Mouse (Mus musculus): ENCODE measurements around the gene Gdf9.

Gene Gdf9

DNA sequence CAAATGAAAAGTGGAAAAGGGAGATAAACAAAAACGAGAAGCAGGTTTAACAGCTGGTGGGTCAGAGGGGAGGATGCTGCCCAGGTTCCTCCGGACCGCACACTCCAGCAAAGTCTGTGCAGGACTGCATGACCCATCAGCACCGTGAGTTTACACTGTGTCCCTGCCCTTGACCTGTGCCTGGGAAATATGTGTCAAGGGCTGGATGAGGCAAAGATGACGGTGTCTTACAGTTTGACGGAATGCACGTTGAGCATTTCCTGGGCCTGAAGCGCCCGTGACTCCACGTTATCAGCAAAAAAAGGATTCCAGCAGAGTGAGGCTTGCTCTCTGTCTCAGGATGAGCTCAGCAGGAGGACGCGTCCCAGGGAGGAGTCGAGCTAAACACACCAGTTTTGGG, 14.7 kb downstream of the Gdf9 start:
- DNase-seq (ENCODE audit: low spot score): no peak

- peak; percentile 78 for DNase-seq (ENCODE audit: low spot score)
Observed at GRCm38 (mm10) chr11:53446183-53446582, 15.4 kb downstream of the Gdf9 start.

DNA sequence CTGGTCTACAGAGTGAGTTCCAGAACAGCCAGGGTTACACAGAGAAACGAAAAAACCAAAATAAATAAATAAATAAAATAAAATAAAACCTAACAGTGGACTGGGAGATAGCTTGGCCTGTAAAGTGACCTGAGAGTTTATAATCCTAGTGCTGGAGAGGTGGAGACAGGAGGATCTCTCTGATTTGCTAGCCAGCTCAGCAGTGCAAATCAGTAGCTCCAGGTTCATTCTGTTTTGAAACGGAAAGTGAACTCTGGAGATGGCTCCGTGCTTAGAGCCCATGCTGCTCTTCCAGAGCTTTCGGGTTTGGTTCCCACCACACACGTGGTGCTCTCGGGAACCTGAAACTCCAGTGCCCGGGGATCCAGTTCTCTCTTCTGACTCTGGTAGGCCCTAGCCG, 17.2 kb downstream of the Gdf9 start:
- no peak for DNase-seq (ENCODE audit: low spot score)

GRCm38 (mm10) chr11:53448529-53448928, 17.7 kb downstream of the Gdf9 start:
- no peak for DNase-seq (ENCODE audit: low spot score)

DNA sequence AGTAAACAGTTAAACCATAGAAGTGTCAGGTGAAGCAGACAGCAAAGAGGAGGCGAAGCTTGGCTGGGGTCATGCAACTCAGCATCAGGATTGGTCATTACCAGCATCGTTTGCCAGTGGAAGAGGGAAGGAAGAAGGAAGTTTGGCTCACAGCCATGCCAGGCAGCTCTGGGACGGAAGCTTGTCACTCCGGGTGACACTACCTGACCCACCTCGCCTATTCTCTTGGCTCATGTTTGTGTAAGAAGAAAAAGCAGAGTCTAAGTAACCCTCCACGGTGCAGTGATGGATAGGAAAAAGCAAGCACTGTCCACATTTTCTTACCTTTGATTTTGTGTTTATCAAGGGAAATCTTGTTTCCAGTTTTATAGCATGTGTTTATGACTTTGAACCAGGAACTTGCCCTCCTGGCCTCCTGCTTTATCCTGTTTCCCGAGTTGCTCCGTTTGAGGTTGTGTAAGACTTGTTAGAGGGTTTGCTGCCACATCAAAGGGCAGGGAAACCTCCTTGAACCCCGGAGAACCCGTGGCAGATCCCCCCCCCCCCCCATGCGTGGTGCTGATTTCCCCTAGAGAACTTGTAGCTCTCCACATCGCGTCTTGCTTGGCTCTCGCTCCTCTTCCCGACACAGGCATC, 19.4 kb downstream of the Gdf9 start:
- no peak for DNase-seq (ENCODE audit: low spot score)

GRCm38 (mm10) chr11:53451361-53451760, 20.5 kb downstream of the Gdf9 start:
- no peak for DNase-seq (ENCODE audit: low spot score)

DNA sequence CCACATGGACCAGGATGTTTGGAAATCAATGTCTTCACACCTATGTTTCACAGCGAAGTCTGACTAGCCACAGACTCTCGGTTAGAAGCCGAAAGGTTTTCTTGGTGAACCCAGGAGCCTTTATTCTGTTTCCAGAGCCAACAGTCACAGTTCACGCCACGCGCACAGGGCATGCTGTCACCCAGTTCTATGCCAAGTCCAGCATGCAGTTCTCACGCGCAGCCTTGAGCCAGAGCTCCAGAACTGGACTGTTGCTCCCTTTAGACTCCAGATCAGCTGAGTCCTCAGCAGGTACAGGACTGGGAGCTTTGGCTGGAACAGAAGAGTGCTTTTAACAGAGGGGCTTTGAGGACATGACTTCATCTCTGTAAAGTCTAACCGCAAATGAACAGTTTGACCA, 21.6 kb downstream of the Gdf9 start:
- DNase-seq (ENCODE audit: low spot score): no peak

- DNase-seq (ENCODE audit: low spot score): no peak
Observed at GRCm38 (mm10) chr11:53453031-53453430, 22.2 kb downstream of the Gdf9 start.

DNA sequence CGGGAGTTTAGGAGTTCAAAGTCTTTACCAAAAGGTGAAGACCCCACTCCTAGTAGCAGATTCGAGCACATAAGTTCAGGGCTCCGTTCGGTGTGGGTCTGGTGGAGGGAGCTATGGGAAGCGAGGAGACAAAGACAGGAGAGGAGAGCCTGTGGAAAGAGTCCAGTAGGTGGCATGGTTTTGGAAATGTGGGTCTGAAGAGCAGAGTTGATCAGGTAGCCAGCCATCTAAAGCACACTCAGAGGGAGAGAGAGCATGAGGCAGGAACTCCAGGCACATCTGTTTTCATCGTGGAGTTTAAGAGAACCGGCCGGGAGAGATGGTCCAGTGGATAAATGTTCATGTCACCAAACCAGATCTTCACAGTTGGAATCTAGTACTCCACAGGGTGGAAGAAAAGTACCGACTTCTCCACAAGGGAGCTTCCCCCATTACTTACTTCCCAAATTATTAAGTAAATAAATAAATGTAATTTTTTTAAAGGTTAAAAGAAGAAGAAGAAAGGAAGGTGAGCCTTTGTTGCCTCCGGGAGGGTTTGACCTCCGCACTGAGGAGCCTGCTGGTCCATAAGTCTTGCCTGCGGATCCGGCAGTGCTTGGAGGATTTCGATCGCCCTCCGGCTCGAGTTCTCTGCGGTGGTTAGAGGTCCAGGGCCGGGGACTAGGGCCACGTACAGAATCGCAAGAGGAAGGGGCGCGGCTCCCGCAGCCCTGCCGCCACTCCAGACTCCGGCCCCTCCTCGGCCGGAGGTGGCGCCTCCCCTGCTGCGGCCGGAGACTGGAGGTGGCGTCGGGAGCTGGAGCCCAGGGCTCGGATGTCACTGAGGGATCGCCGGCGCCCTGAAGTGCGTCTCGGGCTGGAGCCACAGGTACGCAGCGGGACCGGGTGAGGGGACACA, 25.9 kb downstream of the Gdf9 start, which contains the start of the genes Gm10447 and Shroom1:
Gene Gm10447 (minus strand): TSS at position 637 of the 898 bp plus-strand sequence.
Gene Shroom1 (plus strand): TSS at position 732 of the 898 bp plus-strand sequence.
- DNase-seq (ENCODE audit: low spot score): peak; percentile 76

DNA sequence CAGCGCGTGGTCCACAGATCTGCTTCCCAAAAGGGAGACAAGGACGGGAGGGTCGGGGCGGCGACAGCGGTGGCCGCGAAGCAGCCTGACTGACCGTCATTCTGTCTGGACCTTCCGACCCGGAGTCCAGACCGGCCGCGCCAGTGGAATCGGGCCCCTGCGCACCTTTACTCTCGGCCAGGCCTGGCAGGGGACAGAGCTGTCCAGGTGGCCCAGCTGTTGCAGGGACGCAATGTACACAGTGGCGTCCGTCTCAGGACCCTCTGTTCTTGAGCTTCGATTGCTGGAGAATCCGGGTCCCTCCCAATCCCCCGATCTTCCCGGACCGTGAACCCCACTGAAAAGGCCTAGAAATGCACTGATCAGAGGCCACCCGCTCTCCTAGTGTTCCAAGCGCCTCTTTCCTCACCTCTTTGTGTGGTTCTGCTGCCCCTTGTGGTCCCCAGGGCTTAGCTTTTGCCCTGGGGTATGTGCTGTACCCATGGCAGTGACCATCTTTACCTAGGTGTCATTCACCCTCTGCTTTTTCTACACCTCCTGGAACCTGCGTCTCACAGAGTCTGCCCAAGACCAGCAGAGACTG, 26.6 kb downstream of the Gdf9 start:
- DNase-seq (ENCODE audit: low spot score): no peak

DNA sequence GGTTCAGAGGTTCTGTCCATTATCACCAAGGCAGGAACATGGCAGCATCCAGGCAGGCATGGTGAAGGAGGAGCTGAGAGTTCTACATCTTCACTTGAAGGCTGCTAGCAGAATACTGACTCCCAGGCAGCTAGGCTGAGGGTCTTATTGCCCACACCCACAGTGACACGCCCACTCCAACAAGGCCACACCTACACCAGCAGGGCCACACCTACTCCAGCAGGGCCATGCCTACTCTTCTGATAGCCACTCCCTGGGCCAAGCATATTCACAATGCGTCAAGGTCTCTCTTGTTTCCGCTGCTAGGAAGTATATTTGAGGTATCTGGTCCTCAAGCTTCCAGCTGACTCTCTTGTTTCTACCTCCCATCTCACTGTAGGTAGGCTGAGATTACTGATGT, 28.2 kb downstream of the Gdf9 start:
- no peak for DNase-seq (ENCODE audit: low spot score)

- no peak for DNase-seq (ENCODE audit: low spot score)
Observed at GRCm38 (mm10) chr11:53460192-53460591, 29.4 kb downstream of the Gdf9 start.

- DNase-seq (ENCODE audit: low spot score): no peak
Observed at GRCm38 (mm10) chr11:53461727-53462126, 30.9 kb downstream of the Gdf9 start.

DNA sequence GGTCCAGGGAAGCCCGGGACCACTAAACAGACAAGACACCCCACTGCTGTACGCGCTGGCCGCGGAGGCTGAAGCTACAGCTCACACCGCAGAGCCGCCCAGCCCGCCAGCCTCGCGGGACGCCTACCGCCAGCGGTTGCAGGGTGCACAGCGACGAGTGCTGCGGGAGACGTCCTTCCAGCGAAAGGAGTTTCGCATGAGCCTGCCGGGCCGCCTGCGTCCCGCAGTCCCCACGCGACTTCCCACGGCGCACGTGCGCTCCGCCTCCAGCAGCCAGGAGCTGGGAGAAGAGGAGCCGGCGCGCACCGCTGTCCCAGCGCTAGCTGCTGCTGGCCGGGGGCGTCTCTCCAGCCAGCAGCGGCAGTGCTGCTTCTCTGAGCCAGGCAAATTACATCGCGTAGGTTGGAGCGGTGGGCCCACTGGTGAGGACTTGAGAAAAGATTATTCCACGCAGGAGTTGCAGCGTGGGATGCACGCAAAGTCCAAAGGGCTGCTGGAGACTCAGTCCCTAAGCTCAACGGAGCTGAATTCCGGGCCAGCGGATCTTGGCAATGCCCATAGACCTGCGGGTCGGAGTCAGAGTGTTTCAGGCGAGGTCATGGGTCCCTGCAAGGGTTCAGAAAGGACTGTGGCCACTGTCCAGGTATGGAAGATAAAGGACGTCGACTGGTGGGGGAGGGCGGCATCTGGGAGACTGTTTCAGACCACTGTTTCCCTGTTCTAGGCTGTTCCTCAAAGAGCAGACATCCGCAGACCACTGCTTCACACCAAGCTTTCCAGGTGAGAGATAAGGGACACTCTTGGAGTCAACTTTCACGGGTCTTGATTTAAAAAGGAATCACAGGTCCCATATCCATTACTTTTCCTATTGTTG, 33.0 kb downstream of the Gdf9 start:
- no peak for DNase-seq (ENCODE audit: low spot score)

- DNase-seq (ENCODE audit: low spot score): peak; percentile 69
Observed at GRCm38 (mm10) chr11:53466231-53466971, 35.6 kb downstream of the Gdf9 start.

- DNase-seq (ENCODE audit: low spot score): no peak
Observed at GRCm38 (mm10) chr11:53469294-53469967, 38.6 kb downstream of the Gdf9 start.

GRCm38 (mm10) chr11:53469968-53470695, 39.3 kb downstream of the Gdf9 start, which contains the start of gene Gm9837:
Gene Gm9837, minus strand, starts transcription at chr11:53470479.
- peak; percentile 69 for DNase-seq (ENCODE audit: low spot score)

GRCm38 (mm10) chr11:53472709-53473108, 41.9 kb downstream of the Gdf9 start:
- no peak for DNase-seq (ENCODE audit: low spot score)

GRCm38 (mm10) chr11:53475620-53476019, 44.8 kb downstream of the Gdf9 start:
- DNase-seq (ENCODE audit: low spot score): no peak

DNA sequence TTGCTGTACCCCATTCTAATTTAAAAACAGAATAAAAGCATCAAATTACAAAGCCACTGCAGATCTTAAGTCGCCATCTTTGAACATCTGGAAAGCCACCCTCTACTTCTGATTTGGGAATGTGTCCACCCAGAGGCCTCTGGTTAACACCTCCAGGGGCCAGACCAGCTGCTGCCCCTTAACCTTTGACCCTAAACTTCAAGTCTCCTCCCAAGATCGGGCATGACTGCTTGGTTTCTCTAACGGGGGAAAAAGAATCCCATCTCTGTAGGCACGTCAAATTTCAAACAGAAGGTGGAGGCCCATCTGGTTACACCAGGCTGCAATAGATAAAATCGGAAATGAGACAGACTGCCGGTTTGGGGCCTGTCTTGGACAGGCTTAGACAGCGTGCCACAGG, 47.0 kb downstream of the Gdf9 start:
- no peak for DNase-seq (ENCODE audit: low spot score)

Measured in yolk sac, embryonic 10.5 days (tissue).